Mouse (Mus musculus) embryonic facial prominence, embryonic 15.5 days (tissue): Measurements from ENCODE around the gene Lmnb2. TPM values are rescaled to one million over a fixed set of nuclear protein-coding genes. Genes with fewer than 3 reads are reported as not detected.

Experiments used
- ATAC-seq: fragments of 200-750 bp; cut with Nextera tagmentation; 2 replicates; pipeline ENCODE4 v1.8.0; 2017; ENCODE audit warnings: low read depth, moderate TSS enrichment; ENCODE audit not compliant: insufficient number of reproducible peaks, low FRiP score, low TSS enrichment
- H3K27ac ChIP-seq: fragments of 300-500 bp; sonication (generic); replicated peaks from 2 replicates; pipeline ENCODE4 v1.5.1; 2015; ENCODE audit warnings: mild to moderate bottlenecking, inconsistent platforms
- H3K27me3 ChIP-seq: fragments of 300-500 bp; sonication (generic); 2 replicates; pipeline ENCODE4 v1.6.1; 2015; ENCODE audit warnings: inconsistent platforms
- H3K36me3 ChIP-seq: fragments of 300-500 bp; sonication (generic); 2 replicates; pipeline ENCODE4 v1.6.1; 2015; ENCODE audit warnings: mild to moderate bottlenecking, inconsistent platforms
- H3K4me1 ChIP-seq: fragments of 300-500 bp; sonication (generic); 2 replicates; pipeline ENCODE4 v1.6.1; 2015; ENCODE audit warnings: inconsistent platforms
- H3K4me2 ChIP-seq: fragments of 300-500 bp; sonication (generic); replicated peaks from 2 replicates; pipeline ENCODE4 v1.6.1; 2015; ENCODE audit warnings: mild to moderate bottlenecking, inconsistent platforms
- H3K4me3 ChIP-seq: fragments of 300-500 bp; sonication (generic); replicated peaks from 2 replicates; pipeline ENCODE4 v1.5.1; 2015; ENCODE audit warnings: mild to moderate bottlenecking, inconsistent platforms
- H3K9ac ChIP-seq: fragments of 300-500 bp; sonication (generic); 2 replicates; pipeline ENCODE4 v1.6.1; 2015; ENCODE audit warnings: inconsistent platforms
- H3K9me3 ChIP-seq: fragments of 300-500 bp; sonication (generic); replicated peaks from 2 replicates; pipeline ENCODE4 v1.6.1; 2016; ENCODE audit warnings: inconsistent platforms
- WGBS: fragments of 180-500 bp; shearing (Covaris S2); methylation state at CpG from one replicate; pipeline ENCODE4 v1.1.7; 2015; 5-methylcytosine and 5-hydroxymethylcytosine counted together
- polyA plus RNA-seq: library from polyadenylated mRNA; unstranded; fragments of >200 nt; fragmentation: Nextera tagmentation; extraction: Ambion mirVana; gene quantifications from 2 replicates; pipeline ENCODE4 v1.2.1, GENCODE M21; 2015

The Lmnb2 gene
- polyA plus RNA-seq, 1 experiment from 2014 or later: 56.7 TPM

GRCm38 (mm10) chr10:80943701-80944100 is 25.7 kb upstream of the Lmnb2 start:
- no peaks in the 10 kb centered on the region for H3K27me3 ChIP-seq
- peaks cover 43% of the 10 kb centered on the region for H3K4me1 ChIP-seq
- no peaks in the 10 kb centered on the region for H3K9me3 ChIP-seq
- 67% methylated on average over 9 of the region's 9 CpGs for WGBS
- H3K27ac ChIP-seq: no peak overlapping the region
- ATAC-seq: no peak
- no peak overlapping the region for H3K9ac ChIP-seq
- no peak overlapping the region for H3K4me2 ChIP-seq
- no peak overlapping the region for H3K4me3 ChIP-seq
- no peaks in the 10 kb centered on the region for H3K36me3 ChIP-seq

- no peak overlapping the region for H3K4me3 ChIP-seq
- no peaks in the 10 kb centered on the region for H3K9me3 ChIP-seq
- no peaks in the 10 kb centered on the region for H3K36me3 ChIP-seq
- no peak overlapping the region for H3K27ac ChIP-seq
- WGBS: 44% methylated on average over 8 of the region's 8 CpGs
- peaks cover 46% of the 10 kb centered on the region for H3K4me1 ChIP-seq
- no peak overlapping the region for H3K9ac ChIP-seq
- no peak overlapping the region for H3K4me2 ChIP-seq
- H3K27me3 ChIP-seq: no peaks in the 10 kb centered on the region
- no peak for ATAC-seq
Observed at GRCm38 (mm10) chr10:80942919-80943318, 24.9 kb upstream of the Lmnb2 start.

GRCm38 (mm10) chr10:80940988-80941347 is 22.9 kb upstream of the Lmnb2 start:
- Histone ChIP-seq H3K27me3 (no peaks in the 10 kb centered on the region), H3K4me3 (no peak overlapping the region), H3K27ac (peak overlapping the region; percentile 88), H3K4me2 (peak overlapping the region; percentile 80), H3K36me3 (no peaks in the 10 kb centered on the region), H3K4me1 (peaks cover 55% of the 10 kb centered on the region), H3K9ac (no peak overlapping the region), H3K9me3 (no peaks in the 10 kb centered on the region)
- 26% methylated on average over 2 of the region's 2 CpGs for WGBS
- no peak for ATAC-seq

GRCm38 (mm10) chr10:80940320-80940987 is 22.4 kb upstream of the Lmnb2 start:
- Histone ChIP-seq H3K9ac (no peak overlapping the region), H3K4me2 (peak overlapping the region; percentile 80)

GRCm38 (mm10) chr10:80939671-80940070 is 21.6 kb upstream of the Lmnb2 start:
- Histone ChIP-seq H3K27me3 (no peaks in the 10 kb centered on the region), H3K9ac (no peak overlapping the region), H3K36me3 (no peaks in the 10 kb centered on the region), H3K27ac (peak overlapping the region; percentile 88), H3K4me3 (peak overlapping the region; percentile 35), H3K4me1 (peaks cover 66% of the 10 kb centered on the region), H3K9me3 (no peaks in the 10 kb centered on the region), H3K4me2 (peak overlapping the region; percentile 80)
- ATAC-seq: peak; percentile 21; the same call in 1 of the 2 replicates
- WGBS: 2% methylated on average over 28 of the region's 28 CpGs

More at GRCm38 (mm10) chr10:80940320-80940987, 22.4 kb upstream of the Lmnb2 start:
- Histone ChIP-seq H3K27ac (peak overlapping the region; percentile 88), H3K4me1 (peaks cover 60% of the 10 kb centered on the region), H3K36me3 (no peaks in the 10 kb centered on the region), H3K9me3 (no peaks in the 10 kb centered on the region), H3K4me3 (peak overlapping the region; percentile 35), H3K27me3 (no peaks in the 10 kb centered on the region)
- peak; percentile 36; the same call in 1 of the 2 replicates for ATAC-seq
- WGBS: 26% methylated on average over 8 of the region's 8 CpGs

GRCm38 (mm10) chr10:80938831-80939550 is 20.9 kb upstream of the Lmnb2 start:
- peak; percentile 55 for ATAC-seq
- Histone ChIP-seq H3K36me3 (no peaks in the 10 kb centered on the region), H3K4me3 (peak overlapping the region; percentile 35), H3K27ac (peak overlapping the region; percentile 88), H3K27me3 (peaks cover 5% of the 10 kb centered on the region), H3K9ac (no peak overlapping the region), H3K4me1 (peaks cover 72% of the 10 kb centered on the region), H3K9me3 (no peaks in the 10 kb centered on the region), H3K4me2 (peak overlapping the region; percentile 80)
- 7% methylated on average over 15 of the region's 15 CpGs for WGBS

GRCm38 (mm10) chr10:80937646-80938045 is 19.6 kb upstream of the Lmnb2 start:
- Histone ChIP-seq H3K4me2 (0 out of 2 replicates have a peak overlapping the region, but pooled peaks have one; percentile 19), H3K36me3 (no peaks in the 10 kb centered on the region), H3K4me3 (no peak overlapping the region), H3K27ac (peak overlapping the region; percentile 88), H3K4me1 (peaks cover 86% of the 10 kb centered on the region), H3K9me3 (no peaks in the 10 kb centered on the region), H3K9ac (no peak overlapping the region), H3K27me3 (peaks cover 14% of the 10 kb centered on the region)
- ATAC-seq: no peak
- WGBS: 20% methylated on average over 8 of the region's 8 CpGs

GRCm38 (mm10) chr10:80936810-80937164 is 18.7 kb upstream of the Lmnb2 start:
- Histone ChIP-seq H3K4me1 (peaks cover 95% of the 10 kb centered on the region), H3K9ac (no peak overlapping the region), H3K36me3 (no peaks in the 10 kb centered on the region), H3K4me2 (peak overlapping the region; percentile 68), H3K27ac (peak overlapping the region; percentile 88), H3K9me3 (no peaks in the 10 kb centered on the region), H3K4me3 (peak overlapping the region; percentile 35), H3K27me3 (peaks cover 15% of the 10 kb centered on the region)
- WGBS: 14% methylated on average over 6 of the region's 6 CpGs
- no peak for ATAC-seq

GRCm38 (mm10) chr10:80936135-80936809 is 18.2 kb upstream of the Lmnb2 start:
- Histone ChIP-seq H3K4me3 (peak overlapping the region; percentile 35), H3K9me3 (no peaks in the 10 kb centered on the region), H3K4me1 (peaks cover 98% of the 10 kb centered on the region), H3K4me2 (peak overlapping the region; percentile 68), H3K9ac (peak overlapping the region; percentile 33; the same call in 1 of the 2 replicates), H3K36me3 (no peaks in the 10 kb centered on the region), H3K27ac (peak overlapping the region; percentile 88), H3K27me3 (peaks cover 15% of the 10 kb centered on the region)
- ATAC-seq: peak; percentile 13; the same call in 1 of the 2 replicates
- 1% methylated on average over 37 of the region's 37 CpGs for WGBS

GRCm38 (mm10) chr10:80935698-80936097 is 17.7 kb upstream of the Lmnb2 start:
- Histone ChIP-seq H3K9ac (peak overlapping the region; percentile 33; the same call in 1 of the 2 replicates), H3K4me2 (peak overlapping the region; percentile 68), H3K4me3 (peak overlapping the region; percentile 35), H3K4me1 (peaks cover 98% of the 10 kb centered on the region), H3K27ac (peak overlapping the region; percentile 88), H3K27me3 (peaks cover 15% of the 10 kb centered on the region), H3K36me3 (no peaks in the 10 kb centered on the region), H3K9me3 (no peaks in the 10 kb centered on the region)
- 4% methylated on average over 17 of the region's 17 CpGs for WGBS
- ATAC-seq: no peak

- H3K4me3 ChIP-seq: no peak overlapping the region
- peak overlapping the region; percentile 88 for H3K27ac ChIP-seq
- H3K9ac ChIP-seq: no peak overlapping the region
- H3K4me2 ChIP-seq: peak overlapping the region; percentile 68
- 13% methylated on average over 3 of the region's 3 CpGs for WGBS
- no peak for ATAC-seq
- H3K4me1 ChIP-seq: peaks cover 98% of the 10 kb centered on the region
- no peaks in the 10 kb centered on the region for H3K9me3 ChIP-seq
- peaks cover 15% of the 10 kb centered on the region for H3K27me3 ChIP-seq
- no peaks in the 10 kb centered on the region for H3K36me3 ChIP-seq
Observed at GRCm38 (mm10) chr10:80935241-80935640, 17.2 kb upstream of the Lmnb2 start.
